Mouse (Mus musculus) embryo, embryonic 11.5 days (tissue): ENCODE measurements at regions not wholly inside any gene's neighbourhood (a gene's known extent, or its start where the extent isn't known, plus 50 kb on each side); places are given as distances from the start of the nearest gene placed in this dataset.

ENCODE experiments used
- DNase-seq: peaks from one replicate; pipeline ENCODE4 v3.0.0-alpha.2; 2012; ENCODE audit warnings: low read depth, low spot score

DNA sequence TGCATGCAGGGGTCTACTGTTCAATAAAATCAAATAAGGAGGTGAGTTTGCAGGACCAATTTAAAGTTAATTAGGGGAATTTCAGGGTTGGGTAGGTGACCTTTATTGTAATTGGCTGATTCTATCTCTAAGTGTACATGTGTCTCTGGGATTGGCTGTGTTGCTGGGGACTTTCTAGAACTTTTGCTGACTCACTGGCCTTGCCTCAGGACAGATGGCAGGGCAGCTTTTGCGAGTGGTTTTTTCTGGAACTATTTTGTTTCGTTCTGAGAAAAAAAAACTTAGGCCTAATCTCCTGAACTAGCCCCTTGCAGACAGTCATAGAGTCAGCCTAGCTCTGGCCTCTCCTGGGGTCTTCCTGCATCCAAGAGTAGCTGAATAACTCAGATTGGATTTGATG lies 249.3 kb upstream of the Mdga2 start:
- no peak for DNase-seq

DNA sequence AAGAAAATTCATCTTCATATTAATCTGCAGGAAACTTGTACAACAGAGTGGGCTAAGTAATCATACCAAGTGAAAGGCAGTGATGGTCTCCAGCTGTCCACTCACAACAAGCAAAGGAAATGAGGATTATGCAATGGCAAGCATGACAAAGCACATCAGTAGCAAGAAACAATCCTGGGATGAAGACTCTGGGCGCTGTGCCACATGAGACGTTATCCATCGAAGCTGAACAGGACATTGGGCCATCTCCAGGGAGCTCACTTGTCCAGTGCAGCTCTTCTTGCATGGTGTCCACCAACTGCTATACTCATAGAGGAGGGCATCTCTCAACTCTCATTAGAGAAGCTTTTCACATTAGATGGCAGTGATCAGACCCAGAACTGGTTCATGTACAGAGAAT lies 248.7 kb upstream of the Mdga2 start:
- no peak for DNase-seq

DNA sequence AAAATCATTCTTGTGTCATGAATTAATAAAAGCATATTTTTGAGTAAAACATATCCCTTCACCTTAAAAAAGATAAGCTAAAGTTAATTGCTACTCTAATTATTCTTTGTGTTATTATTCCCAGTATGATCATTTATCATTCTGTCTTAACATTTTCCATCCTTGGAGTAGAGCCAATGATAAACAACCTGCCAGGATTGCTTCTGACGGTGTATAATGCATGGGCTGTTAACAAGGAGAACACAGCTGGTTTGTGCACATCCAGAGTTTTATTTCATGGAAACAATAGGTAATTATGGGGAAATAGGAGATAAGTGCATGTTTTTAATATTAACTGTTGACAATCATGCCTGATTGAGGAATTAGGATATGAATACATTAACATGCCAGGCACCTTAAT lies 226.8 kb upstream of the Mdga2 start:
- DNase-seq: no peak

DNA sequence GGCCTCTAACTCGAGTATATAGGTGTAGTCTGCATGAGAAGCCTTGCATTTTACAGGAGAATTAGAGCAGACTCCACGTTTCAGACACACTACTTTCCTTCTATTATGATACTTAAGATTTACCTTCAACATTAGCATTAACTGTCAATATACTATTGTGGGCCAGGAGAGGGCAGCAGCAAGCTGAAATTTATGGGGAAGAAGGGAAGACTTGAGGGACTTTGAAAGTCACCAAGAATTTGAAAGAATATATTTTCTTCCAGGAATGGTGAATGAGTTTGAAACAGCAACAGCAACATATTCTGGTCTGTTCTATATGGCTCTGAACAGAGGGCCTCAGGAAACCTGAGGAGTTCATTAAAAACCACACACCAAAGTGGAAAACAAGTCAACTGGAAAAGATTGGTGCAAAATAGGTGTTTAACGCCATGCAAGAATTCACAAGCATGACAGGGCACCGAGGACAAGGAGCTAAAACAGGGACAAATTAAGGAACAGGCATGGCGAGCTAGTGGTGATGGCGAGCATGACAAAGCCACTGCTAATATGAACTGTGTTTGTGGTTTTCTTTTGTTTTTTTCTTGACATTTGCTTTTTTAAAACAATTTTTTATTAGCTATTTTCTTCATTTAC lies 208.1 kb upstream of the Mdga2 start:
- peak; percentile 23 for DNase-seq

DNA sequence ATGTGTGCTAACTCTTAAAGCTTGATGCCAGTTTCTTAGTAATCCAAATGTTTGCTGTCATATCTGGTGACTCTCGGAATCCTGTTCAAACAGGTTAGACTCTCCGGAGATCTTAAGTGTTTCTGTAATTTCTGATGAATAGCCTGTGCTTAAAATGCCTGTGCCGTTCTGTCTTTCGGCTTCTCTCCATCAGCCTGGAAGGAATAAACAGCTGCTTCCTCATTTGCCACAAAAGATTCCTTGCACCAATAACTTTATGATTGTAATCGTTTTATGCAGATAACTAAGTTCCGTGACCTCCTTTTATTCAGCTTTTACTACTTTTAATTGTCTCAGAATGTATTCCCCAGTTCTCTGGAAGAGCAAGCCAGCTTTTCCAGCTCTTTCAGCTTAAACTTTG lies 204.5 kb upstream of the Mdga2 start:
- DNase-seq: no peak

DNA sequence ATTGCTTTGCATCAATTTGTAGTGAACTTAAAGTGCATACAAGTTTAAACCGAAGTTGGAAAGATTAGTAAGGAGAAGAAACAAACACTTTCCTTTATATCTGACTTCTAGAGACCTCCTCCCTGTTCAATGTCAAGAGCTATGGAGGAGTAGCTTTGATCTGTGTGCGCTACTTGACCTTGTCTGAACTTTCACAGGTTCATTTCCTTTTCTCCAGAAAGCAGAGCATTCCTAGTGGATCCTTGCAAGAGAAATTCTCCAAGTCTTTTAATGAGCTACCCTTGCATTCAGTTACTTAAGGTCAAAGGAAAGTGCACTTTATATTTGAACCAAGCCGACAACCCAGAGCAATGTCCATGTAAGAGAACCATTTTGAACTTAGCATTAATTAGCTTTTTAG lies 177.2 kb upstream of the Mdga2 start:
- no peak for DNase-seq

DNA sequence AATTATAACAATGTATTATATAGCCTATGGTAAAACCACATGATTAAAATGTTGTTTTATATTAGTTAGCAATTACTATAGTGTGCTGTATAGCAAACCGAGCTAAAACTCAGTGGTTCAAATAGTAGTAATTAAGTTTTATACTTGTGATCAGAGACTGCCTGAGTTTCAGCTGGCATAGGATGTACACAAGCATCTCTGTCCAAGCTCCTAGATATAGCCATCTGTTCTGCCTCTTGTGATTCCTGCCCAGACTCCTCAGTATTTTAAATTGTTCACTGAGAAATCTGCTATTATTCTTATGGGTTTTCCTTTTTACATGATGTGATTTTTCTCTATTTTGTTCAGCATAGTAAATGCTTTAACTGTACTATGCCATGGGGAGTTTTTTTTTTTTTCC lies 152.2 kb upstream of the Mdga2 start:
- no peak for DNase-seq

DNA sequence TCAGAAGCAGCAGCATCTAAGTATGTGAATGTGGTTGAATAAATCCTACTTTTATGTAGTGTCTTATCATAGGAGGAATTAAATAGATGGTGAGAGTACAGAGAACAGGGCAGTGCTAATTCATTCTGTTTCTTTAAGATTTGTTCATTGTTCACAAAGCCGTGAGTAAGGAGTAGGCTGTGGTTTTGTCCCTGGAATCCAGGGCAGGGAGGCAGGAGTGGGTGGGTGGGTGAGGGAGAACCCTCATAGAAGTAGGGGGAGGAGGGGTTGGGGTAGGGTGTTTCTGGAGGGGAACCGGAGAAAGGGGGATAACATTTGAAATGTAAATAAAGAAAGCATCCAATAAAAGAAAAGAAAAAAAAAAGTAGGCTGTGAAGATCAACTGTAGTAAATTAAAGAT lies 126.2 kb upstream of the Mdga2 start:
- DNase-seq: no peak

DNA sequence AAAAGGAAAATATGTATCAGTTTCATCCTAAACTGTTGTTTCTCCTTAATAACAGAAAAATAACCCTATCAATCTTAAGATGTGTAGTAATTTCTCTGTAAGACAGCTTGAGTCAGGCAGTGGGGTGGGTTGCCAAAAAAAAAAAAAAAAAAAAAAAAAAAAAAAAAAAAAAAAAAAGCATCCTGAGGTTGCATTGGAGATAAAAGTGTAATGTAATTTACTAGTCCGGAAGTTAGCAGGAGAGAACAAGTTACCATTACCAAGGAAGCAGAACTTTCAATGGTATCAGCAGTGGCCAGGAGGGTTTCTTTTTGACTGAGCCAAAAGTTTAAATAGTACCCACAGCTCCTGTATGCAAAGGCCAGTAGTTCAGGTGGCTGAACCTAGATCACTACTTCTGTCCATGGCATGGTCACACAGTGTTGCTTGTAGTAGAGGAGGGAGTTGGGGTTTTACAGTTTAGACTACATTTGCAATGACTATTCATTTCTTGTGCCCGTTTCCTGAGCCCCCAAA lies 110.2 kb upstream of the Mdga2 start:
- no peak for DNase-seq

DNA sequence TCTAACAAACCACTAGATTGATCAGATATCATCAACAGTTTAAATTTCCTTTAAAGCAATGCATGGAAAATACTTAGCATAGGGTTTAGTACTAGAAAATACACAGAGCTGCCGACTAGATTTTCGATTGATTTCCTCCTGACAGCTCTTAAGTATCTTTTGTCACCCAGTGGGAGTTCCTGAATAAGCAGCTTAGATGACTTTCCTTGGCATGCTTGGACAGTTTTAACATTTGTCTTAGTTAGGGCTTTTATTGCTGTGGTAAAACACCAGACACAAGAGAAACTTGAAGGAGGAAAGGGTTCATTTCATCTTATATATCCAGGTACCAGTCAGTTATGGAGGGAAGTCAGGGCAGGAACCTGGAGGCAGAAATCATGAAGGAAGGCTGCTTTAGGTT lies 104.0 kb upstream of the Mdga2 start:
- DNase-seq: no peak

DNA sequence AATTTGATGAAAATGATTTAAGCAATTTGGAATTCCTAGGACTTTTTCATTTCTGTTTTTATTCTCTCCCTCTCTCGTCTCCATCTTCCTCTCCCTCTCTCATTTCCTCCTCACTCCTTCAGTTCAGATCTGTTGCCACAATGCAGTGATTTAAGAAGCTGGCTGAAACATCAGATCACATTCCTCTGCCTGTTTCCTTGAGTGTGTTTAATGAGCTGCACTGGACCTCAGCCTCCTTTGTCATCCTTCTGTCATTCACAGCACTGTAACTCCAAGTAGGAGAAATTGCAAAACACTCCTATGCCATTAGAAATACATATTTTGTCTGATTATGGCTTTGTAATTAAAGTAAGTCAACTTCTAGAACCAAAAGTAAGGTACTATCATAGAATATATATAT lies 103.5 kb upstream of the Mdga2 start:
- DNase-seq: no peak

DNA sequence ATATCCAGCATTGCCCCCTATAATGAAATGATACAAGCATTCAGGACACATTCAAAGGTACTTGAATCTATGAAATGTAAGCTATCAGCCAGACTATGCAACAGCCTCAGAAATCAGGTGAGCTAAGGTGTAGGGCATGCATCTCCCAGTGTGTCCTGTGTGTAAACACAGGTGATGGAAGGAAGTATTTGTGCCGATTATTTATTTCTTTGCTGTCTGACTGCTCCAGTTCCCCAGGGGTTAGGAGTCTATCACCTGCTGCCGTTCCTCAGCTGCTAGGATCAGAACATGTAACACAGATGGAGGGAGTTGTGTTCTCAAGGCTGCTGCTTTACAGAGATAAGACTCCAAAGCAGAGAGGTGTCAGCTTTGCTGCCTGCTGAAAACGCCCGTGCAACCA lies 103.0 kb upstream of the Mdga2 start:
- DNase-seq: no peak

DNA sequence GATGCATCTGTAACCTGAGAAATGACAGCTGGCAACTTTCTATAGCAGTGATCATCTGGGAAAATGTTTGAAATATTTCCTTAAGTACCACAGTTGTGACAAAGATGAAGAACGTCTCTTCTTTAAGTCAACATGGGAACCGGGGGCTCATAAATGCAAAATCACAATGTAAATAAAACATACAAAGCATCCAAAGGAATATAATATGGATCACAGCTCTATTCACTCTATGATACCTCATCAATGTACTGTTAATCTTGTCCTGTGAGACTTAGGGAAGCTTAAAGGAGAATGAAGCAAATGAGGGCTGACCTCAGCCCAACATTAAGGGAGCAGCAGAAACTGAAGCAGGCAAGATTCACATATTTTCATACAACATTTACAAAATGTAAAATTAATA lies 96.3 kb upstream of the Mdga2 start:
- DNase-seq: no peak

DNA sequence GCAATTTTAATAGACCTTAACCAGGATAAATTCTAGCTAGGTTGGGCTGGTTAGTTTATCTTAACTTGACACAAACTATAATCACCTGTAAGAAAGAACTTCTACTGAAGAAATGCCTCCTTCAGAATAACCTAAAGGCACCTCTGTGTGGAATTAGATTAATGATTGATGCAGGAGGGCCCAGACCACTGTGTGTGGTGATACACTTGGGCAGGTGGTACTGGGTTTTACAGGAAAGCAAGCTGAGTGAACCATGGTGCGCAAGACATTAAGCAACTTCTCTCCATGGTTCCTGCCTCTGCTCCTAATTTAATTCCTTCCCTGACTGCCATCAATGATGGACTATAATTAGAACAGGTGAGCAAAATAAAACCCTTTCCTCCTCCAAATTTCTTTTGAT lies 77.9 kb upstream of the Mdga2 start:
- DNase-seq: no peak

DNA sequence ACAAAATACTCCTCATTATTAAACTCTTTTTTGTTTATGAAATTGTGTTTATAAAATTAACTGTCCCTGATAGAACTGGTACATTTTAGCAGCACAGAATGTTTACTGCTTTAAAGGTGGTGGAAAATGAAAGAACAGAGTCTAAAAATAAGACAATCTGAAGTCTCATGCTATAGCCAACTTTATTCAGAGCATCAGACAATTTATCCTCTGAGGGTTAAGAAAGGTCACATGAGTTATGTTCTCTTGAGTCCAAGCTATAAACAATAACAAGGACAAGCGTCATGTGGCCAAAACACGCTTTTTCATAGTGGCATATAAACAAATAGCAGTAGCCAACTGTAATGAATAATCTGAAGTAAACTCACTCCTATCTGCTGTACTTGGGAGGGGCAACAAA lies 67.7 kb upstream of the Mdga2 start:
- DNase-seq: no peak

DNA sequence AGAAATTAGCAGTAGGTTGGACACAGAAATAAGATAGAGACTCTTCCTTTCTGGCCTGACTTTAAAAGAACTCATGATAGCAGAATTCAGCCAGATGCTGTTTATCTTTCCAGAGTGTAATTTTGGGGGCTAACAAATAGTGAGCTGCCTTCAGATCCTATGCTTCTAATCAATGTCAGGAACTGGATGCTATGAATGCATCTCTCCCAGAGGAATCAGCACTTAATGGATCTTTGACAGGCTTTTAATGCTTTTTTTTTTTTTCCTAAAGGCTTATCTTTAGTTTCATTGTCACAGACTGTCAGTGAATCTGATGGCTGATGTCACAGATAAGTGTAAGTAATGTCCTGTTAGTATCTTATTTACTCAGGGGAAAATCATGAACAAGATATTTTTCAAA lies 50.5 kb upstream of the Mdga2 start:
- DNase-seq: no peak

DNA sequence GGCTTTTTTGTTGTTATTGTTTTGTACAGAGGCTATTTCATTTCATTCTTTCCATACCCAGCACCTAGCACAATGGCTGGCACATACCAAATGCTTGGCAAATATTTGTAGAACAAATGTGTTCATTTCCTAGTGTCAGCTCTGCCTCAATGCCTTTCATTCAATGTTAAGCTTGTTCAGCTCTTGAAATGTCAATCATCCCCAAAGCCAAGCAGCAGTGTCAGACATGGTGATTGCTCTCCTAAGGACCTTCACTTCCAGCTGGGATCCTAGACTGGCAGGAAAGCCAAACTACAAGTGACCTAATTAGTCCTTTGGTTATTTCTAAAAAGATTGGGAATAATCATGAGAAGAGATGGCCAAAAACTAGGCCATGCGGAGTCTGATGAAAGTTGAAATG lies 50.0 kb upstream of the Mdga2 start:
- DNase-seq: no peak
